ENCODE assay signal across 8 mouse cellular contexts in genomic region chr1:91600671-91601361, GRCm38 (mm10).
DNase-seq lines count a peak whose midpoint lies in the region; ATAC-seq lines count a peak whose summit lies in the region.

No protein-coding gene starts in this region.

- H3K9me3 ChIP-seq in forebrain, embryonic 12.5 days = no peaks in the 10 kb centered on the region
- H3K9me3 ChIP-seq in heart, embryonic 15.5 days (replicated peaks) = no peaks in the 10 kb centered on the region
- no peaks in the 10 kb centered on the region for H3K9me3 ChIP-seq in lung, embryonic 15.5 days

- no peaks in the 10 kb centered on the region for H3K27me3 ChIP-seq in forebrain, embryonic 12.5 days
- H3K27me3 ChIP-seq in heart, embryonic 15.5 days = 0 out of 2 replicates have a peak, but pooled peaks cover 8% of the 10 kb centered on the region
- H3K27me3 ChIP-seq in lung, embryonic 15.5 days = no peaks in the 10 kb centered on the region

- H3K4me1 ChIP-seq in forebrain, embryonic 12.5 days = peaks cover 17% of the 10 kb centered on the region
- peaks cover 4% of the 10 kb centered on the region; the same call in 1 of the 2 replicates for H3K4me1 ChIP-seq in heart, embryonic 15.5 days (replicated peaks)
- H3K4me1 ChIP-seq in lung, embryonic 15.5 days = peaks cover 7% of the 10 kb centered on the region; the same call in 1 of the 2 replicates

- no peak overlapping the region for H3K4me3 ChIP-seq in forebrain, embryonic 12.5 days (replicated peaks)
- H3K4me3 ChIP-seq in heart, embryonic 15.5 days = no peak overlapping the region
- no peak overlapping the region for H3K4me3 ChIP-seq in lung, embryonic 15.5 days

- no peaks in the 10 kb centered on the region for H3K36me3 ChIP-seq in forebrain, embryonic 12.5 days (replicated peaks)
- H3K36me3 ChIP-seq in heart, embryonic 15.5 days = no peaks in the 10 kb centered on the region
- no peaks in the 10 kb centered on the region for H3K36me3 ChIP-seq in lung, embryonic 15.5 days

- peak; percentile 69 for ATAC-seq in cerebellum, adult (ENCODE audit: insufficient number of reproducible peaks, low FRiP score, low TSS enrichment)
- peak; percentile 69; the same call in 1 of the 2 replicates for ATAC-seq in forebrain, embryonic 12.5 days (ENCODE audit: low FRiP score)
- ATAC-seq in heart, embryonic 15.5 days (replicated peaks; ENCODE audit: insufficient number of reproducible peaks, insufficient read depth, low FRiP score, low read depth) = peak; percentile 78
- ATAC-seq in lung, embryonic 15.5 days (ENCODE audit: borderline replicate concordance, extremely low read depth, low FRiP score, low TSS enrichment) = peak; percentile 79

- H3K4me2 ChIP-seq in forebrain, embryonic 12.5 days = no peak overlapping the region
- no peak overlapping the region for H3K4me2 ChIP-seq in heart, embryonic 15.5 days
- H3K4me2 ChIP-seq in lung, embryonic 15.5 days = no peak overlapping the region

- no peak overlapping the region for H3K9ac ChIP-seq in forebrain, embryonic 12.5 days
- H3K9ac ChIP-seq in heart, embryonic 15.5 days = no peak overlapping the region
- H3K9ac ChIP-seq in lung, embryonic 15.5 days = no peak overlapping the region

- H3K27ac ChIP-seq in forebrain, embryonic 12.5 days = no peak overlapping the region
- no peak overlapping the region for H3K27ac ChIP-seq in heart, embryonic 15.5 days
- no peak overlapping the region for H3K27ac ChIP-seq in lung, embryonic 15.5 days

- DNase-seq in CD8-positive naive resting alpha-beta T cell, adult 2 months (ENCODE audit: low read depth in 2 of 2, low spot score in 2 of 2) = peak; percentile 8 to 16
- peak; percentile 39 for DNase-seq in kidney, postnatal 14 days
- peak; percentile 72 for DNase-seq in retina, embryonic 14.5 days (ENCODE audit: low spot score)
- peak; percentile 40 for DNase-seq in urinary bladder, postnatal 25 days (ENCODE audit: low spot score)

- WGBS in forebrain, embryonic 12.5 days = 31% methylated on average over 9 of the region's 9 CpGs
- 29% methylated on average over 9 of the region's 9 CpGs for WGBS in heart, embryonic 15.5 days
- 25% methylated on average over 9 of the region's 9 CpGs for WGBS in lung, embryonic 15.5 days

Comparison
In these comparisons a context has a peak if more than half of its experiments do, and no peak if none do; other contexts are left out.
1. DNase-seq: peak in every context shown above with its lines; median percentile 72 in retina, embryonic 14.5 days; 40 in urinary bladder, postnatal 25 days; 39 in kidney, postnatal 14 days; 12 in CD8-positive naive resting alpha-beta T cell, adult 2 months.